Comparison of ENCODE assay signal across 8 mouse cellular contexts in the genomic region with DNA sequence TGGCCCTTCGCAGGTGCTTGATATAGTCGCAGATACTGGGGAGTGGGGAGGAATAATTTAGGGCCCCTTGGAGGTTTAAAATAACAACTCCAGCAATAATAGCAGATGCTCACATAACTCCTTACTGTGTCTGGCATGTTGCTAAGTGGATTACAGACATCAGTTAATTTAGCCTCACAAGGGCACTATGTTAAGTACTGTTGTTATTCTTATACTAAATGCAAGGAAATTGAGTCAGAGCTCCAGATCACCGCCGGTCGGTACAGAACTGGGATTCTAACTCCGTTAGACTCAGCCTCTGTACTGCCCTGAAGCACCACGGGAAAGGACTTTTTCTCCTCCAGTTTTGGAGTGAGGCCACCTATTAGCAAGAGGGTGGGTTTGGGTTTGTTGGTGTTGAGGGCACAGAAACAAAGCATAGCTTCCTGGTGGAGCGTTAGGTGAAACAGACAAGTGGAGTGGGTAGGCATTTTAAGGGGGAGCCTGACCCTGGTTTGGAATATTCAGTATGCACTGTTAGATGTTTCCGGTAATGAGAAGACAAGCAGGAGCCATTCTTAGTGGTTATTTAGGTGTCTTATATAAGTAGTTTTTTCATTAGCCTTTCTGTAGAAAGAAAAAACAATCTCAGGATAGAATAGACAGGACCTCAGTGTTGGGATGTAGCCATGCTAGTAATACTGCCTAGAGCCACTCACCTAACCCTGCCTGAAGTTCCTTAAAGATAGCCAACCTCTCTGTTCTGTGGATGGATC. TPM values are rescaled to one million over a fixed set of nuclear protein-coding genes. Genes with fewer than 3 reads are reported as not detected.
A peak's percentile ranks its signal among the peaks of the same experiment; 100 is the strongest.
DNase-seq lines count a peak whose midpoint lies in the region; ATAC-seq and TF ChIP-seq lines count a peak whose summit lies in the region.

No protein-coding gene starts in this region.

- peak overlapping the region; percentile 100 for H3K27ac ChIP-seq in heart, adult 2 months
- peak overlapping the region; percentile 100 for H3K27ac ChIP-seq in hindbrain, embryonic 15.5 days (replicated peaks)
- H3K27ac ChIP-seq in midbrain, embryonic 13.5 days = peak overlapping the region; percentile 99; the same call in 1 of the 2 replicates

- 27% methylated on average over 9 of the region's 9 CpGs for WGBS in heart, adult 2 months
- WGBS in hindbrain, embryonic 15.5 days = 42% methylated on average over 9 of the region's 9 CpGs
- 53% methylated on average over 9 of the region's 9 CpGs for WGBS in midbrain, embryonic 13.5 days

- H3K4me1 ChIP-seq in heart, adult 2 months (ENCODE audit: control insufficient read depth, insufficient read depth, low read length) = peaks cover 24% of the 10 kb centered on the region
- peaks cover 54% of the 10 kb centered on the region for H3K4me1 ChIP-seq in hindbrain, embryonic 15.5 days (replicated peaks)
- H3K4me1 ChIP-seq in midbrain, embryonic 13.5 days (replicated peaks) = peaks cover 59% of the 10 kb centered on the region

- no peak for DNase-seq in heart, adult 2 months
- no peak for DNase-seq in heart, postnatal 4 days
- peak; percentile 20 to 27 for DNase-seq in cerebellum, postnatal 25 days
- DNase-seq in spleen, postnatal 10 days (ENCODE audit: low spot score in 2 of 2) = no peak
- no peak for DNase-seq in layer of hippocampus, adult 11-12 months (ENCODE audit: low spot score)

- H3K36me3 ChIP-seq in heart, adult 2 months (ENCODE audit: control insufficient read depth, insufficient read depth, low read length) = peaks cover 3% of the 10 kb centered on the region
- no peaks in the 10 kb centered on the region for H3K36me3 ChIP-seq in hindbrain, embryonic 15.5 days
- no peaks in the 10 kb centered on the region for H3K36me3 ChIP-seq in midbrain, embryonic 13.5 days

- no peak for ATAC-seq in hindbrain, embryonic 15.5 days (ENCODE audit: low FRiP score, low read depth)
- no peak for ATAC-seq in midbrain, embryonic 13.5 days
- ATAC-seq in granulocyte monocyte progenitor cell, adult 5-6 weeks (replicated peaks; ENCODE audit: poor library complexity, severe bottlenecking) = no peak

- peaks cover 8% of the 10 kb centered on the region for H3K79me2 ChIP-seq in heart, adult 2 months (replicated peaks; ENCODE audit: control insufficient read depth, insufficient read depth, low read length)

- intact Hi-C loops in heart, adult 2 months (cut with DNase I) = no loop called here

- H3K9me3 ChIP-seq in hindbrain, embryonic 15.5 days = no peaks in the 10 kb centered on the region
- no peaks in the 10 kb centered on the region for H3K9me3 ChIP-seq in midbrain, embryonic 13.5 days

- TF ChIP-seq CTCF in heart, adult 2 months (IDR thresholded peaks at IDR 0.05) = no peak

- TF ChIP-seq EP300 in heart, adult 2 months (IDR thresholded peaks at IDR 0.05; ENCODE audit: insufficient read depth, low read depth, low read length) = no peak

- H3K4me3 ChIP-seq in heart, adult 2 months = peak overlapping the region; percentile 86
- peak overlapping the region; percentile 94 for H3K4me3 ChIP-seq in hindbrain, embryonic 15.5 days
- peak overlapping the region; percentile 89 for H3K4me3 ChIP-seq in midbrain, embryonic 13.5 days (replicated peaks)

- H3K27me3 ChIP-seq in heart, adult 2 months (ENCODE audit: control insufficient read depth, insufficient read depth, low read length) = no peaks in the 10 kb centered on the region
- no peaks in the 10 kb centered on the region for H3K27me3 ChIP-seq in hindbrain, embryonic 15.5 days
- no peaks in the 10 kb centered on the region for H3K27me3 ChIP-seq in midbrain, embryonic 13.5 days

- no peak for TF ChIP-seq POLR2A in heart, adult 2 months (IDR thresholded peaks at IDR 0.05; ENCODE audit: insufficient read depth, low read depth, low read length)

- peak overlapping the region; percentile 99 for H3K9ac ChIP-seq in heart, adult 2 months (ENCODE audit: low read depth, low read length)
- peak overlapping the region; percentile 99; the same call in 1 of the 2 replicates for H3K9ac ChIP-seq in hindbrain, embryonic 15.5 days
- peak overlapping the region; percentile 98; the same call in 1 of the 2 replicates for H3K9ac ChIP-seq in midbrain, embryonic 13.5 days (replicated peaks)

- H3K4me2 ChIP-seq in hindbrain, embryonic 15.5 days = peak overlapping the region; percentile 76
- H3K4me2 ChIP-seq in midbrain, embryonic 13.5 days (replicated peaks) = peak overlapping the region; percentile 82

RNA-seq across cellular contexts. Expression of a gene that starts 4.7 kb away (rescaled TPM):
- 100 to 1,000 TPM; 189 to 204 TPM for total RNA-seq in heart, adult 2 months (2021)
- polyA plus RNA-seq in heart, adult 2 months (2012; rRNA removed) = 28.8 and 68.2 TPM in 2 replicates
- 100 to 1,000 TPM; 255 to 279 TPM for total RNA-seq in heart, postnatal 4 days (2021)
- polyA plus RNA-seq in hindbrain, embryonic 15.5 days (2015; fragmentation: Nextera tagmentation; extraction: Ambion mirVana) = 117 and 138 TPM in 2 replicates
- 149 and 175 TPM in 2 replicates for polyA plus RNA-seq in midbrain, embryonic 13.5 days (2015; fragmentation: Nextera tagmentation; extraction: Ambion mirVana)
- 212 and 423 TPM in 2 replicates for total RNA-seq in granulocyte monocyte progenitor cell, adult 5-6 weeks (2014; fragmentation: Nextera tagmentation)
- total RNA-seq in granulocyte monocyte progenitor cell, adult 5-6 weeks (2017) = 721 and 833 TPM in 2 replicates

Comparison
In these comparisons a context has a peak if more than half of its experiments do, and no peak if none do; other contexts are left out.
1. DNase-seq: peak in cerebellum, postnatal 25 days (2 of 2); none in heart, adult 2 months (0 of 2), heart, postnatal 4 days (single experiment), spleen, postnatal 10 days (0 of 2) and layer of hippocampus, adult 11-12 months (single experiment).
2. Peak in every context shown above with its lines, with median percentiles within 50 percentile points of each other: H3K27ac ChIP-seq, H3K4me3 ChIP-seq and H3K9ac ChIP-seq.